Mouse (Mus musculus): ENCODE data around the gene Ano7.

Ano7 gene

GRCm38 (mm10) chr1:93373665-93374064, at the start of gene Ano7:
Gene Ano7 (plus strand): TSS chr1:93373930.
- DNase-seq (ENCODE audit: low spot score in 2 of 2) = no peak

- no peak for DNase-seq (ENCODE audit: low spot score in 2 of 2)
Measured at GRCm38 (mm10) chr1:93323973-93324372, 49.8 kb upstream of the Ano7 start.

DNA sequence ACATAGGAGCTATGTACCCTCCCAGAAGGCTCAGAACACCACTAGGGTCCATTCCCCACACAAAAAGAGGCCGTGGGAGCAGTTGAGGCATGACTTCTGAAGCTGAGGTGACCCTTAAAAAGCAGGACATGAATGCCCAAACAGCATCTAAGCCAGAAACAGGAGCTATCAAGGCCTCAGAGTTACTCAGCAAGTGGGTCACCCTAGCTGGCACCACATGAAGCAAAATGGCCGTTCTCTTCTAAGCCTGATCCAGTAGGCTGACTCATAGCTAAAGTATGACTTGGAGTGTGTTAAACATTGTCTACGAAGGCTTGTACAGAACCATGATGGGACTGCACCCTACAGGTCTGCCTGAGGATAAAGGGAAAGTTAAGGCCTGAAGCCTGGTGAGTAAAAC, 47.3 kb upstream of the Ano7 start:
- DNase-seq (ENCODE audit: low spot score in 2 of 2) = no peak

DNA sequence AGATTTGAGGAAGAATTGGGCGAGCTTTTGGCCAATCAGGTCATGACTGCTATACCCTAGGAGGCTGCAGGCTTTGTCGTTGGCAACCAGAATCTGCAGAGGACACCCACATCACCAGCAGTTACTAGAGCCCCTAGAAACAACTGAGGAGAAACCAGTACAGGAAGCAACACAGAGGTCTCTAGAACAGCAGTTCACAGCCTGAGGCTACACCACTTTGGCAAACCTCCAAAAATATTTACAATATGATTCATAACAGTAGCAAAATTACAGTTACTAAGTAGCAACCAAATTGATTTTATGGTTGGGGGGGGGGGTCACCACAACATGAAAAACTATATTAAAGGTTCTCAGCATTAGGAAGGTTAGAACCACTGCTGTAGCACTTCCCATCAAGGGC, 39.1 kb upstream of the Ano7 start:
- no peak for DNase-seq (ENCODE audit: low spot score in 2 of 2)

DNA sequence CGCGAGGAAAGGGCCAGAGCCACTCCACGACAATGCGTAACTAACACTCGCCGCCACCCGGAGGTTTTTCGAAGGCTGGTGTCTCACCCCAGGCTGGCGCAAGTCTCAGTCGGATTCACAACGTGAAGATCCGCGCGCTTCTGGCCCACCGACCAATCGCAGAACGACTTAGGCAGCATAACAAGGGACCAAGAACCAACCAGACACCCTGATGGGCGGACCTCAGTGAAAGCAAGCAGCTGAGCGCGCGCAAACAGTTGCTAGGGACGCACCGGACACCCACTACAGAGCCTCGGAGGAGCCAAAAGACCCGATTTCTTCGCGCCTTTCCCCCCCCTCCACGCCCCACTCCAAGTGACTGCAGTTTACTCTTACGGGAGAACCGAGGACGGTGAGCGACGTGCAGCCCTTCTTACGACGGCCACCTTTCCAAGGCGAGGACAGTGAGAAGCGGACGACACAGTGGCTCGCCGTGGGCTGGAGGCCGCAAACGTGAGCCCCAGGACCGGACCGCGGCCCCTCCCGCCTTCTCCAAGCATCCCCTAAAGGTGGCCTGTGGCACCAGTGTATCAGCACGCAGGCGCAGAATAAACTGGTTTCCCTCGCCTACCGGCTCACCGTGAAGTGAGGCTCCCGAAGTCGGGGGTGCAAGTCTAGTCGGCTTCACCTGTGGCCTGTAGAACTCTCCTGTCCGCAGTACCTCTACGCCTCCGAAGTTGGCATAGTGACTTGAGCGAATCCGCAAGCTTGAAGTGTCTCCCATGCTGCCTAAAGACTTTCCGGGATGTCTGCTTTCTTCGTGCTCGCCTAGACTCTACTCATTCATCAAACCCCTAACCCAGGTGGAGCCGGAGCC, 30.9 kb upstream of the Ano7 start, which contains the start of the genes Ppp1r7 and Pask:
Ppp1r7 (plus strand) TSS at position 207 of the 856 bp plus-strand sequence.
Pask (minus strand) TSS at position 835 of the 856 bp plus-strand sequence.
- peak; percentile 86 to 92 for DNase-seq (ENCODE audit: low spot score in 2 of 2)

- peak; percentile 79 to 92 for DNase-seq (ENCODE audit: low spot score in 2 of 2)
Measured at GRCm38 (mm10) chr1:93343504-93344047, 30.2 kb upstream of the Ano7 start.

GRCm38 (mm10) chr1:93347176-93347575, 26.6 kb upstream of the Ano7 start:
- no peak for DNase-seq (ENCODE audit: low spot score in 2 of 2)

- DNase-seq (ENCODE audit: low spot score in 2 of 2) = no peak
Measured at GRCm38 (mm10) chr1:93349701-93350100, 24.0 kb upstream of the Ano7 start.

DNA sequence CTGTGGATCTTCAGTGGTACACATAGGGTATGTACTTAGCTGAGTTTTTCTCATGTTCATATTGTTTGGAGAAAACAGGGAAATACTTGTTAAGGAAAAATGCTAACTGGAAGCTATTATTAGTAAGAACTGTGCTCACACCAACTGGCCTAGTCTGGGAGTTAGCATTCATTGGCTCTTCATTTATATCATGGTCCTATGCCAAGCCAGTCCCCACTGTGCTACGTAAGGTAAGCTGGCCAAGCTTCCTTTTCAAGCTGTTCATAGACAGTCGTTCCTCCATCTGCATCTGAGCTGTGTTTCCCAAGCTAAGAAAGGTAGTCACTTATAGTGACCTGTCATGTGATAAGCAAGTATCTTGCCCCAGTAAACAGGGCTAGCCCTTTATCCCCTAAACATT, 21.0 kb upstream of the Ano7 start:
- DNase-seq (ENCODE audit: low spot score in 2 of 2) = no peak

- no peak for DNase-seq (ENCODE audit: low spot score in 2 of 2)
Measured at GRCm38 (mm10) chr1:93362661-93363060, 11.1 kb upstream of the Ano7 start.

- no peak for DNase-seq (ENCODE audit: low spot score in 2 of 2)
Measured at GRCm38 (mm10) chr1:93365641-93366040, 8.1 kb upstream of the Ano7 start.

DNA sequence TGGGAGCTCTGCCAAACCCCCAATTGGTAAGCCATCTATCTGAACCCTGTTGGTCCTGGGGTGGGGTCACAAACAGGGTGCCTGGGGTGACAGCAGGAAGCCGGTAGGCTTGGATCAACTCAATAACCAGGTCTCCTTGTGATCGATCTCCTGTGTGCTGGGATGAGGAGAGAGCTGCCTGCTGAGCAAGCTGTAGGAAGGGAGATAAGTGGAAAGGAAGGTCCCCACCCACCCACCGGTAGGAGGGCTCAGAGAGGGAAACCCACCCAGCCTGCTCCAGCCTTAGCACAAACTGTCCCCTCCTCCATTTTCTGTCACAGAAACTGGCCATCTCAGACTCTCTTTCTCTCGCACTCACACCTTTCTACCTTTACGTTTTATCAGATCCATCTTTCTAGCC, 3.6 kb downstream of the Ano7 start:
- no peak for DNase-seq (ENCODE audit: low spot score in 2 of 2)

DNA sequence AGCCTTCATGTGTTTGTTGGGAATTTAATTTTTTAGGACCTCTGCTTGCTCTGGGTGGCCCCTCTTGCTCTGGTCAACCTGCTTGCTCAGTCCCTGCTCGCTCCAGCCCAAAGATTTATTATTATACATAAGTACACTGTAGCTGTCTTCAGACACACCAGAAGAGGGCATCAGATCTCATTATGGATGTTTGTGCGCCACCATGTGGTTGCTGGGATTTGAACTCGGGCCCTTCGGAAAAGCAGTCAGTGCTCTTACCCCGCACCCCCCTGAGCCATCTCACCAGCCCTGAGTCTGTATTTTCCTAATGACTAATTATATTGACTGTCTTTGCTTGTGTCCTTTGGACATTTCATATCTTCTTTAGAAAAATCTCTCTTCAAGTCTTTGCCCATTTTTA, 5.4 kb downstream of the Ano7 start:
- DNase-seq (ENCODE audit: low spot score in 2 of 2) = no peak

GRCm38 (mm10) chr1:93387198-93387597, 13.5 kb downstream of the Ano7 start:
- no peak for DNase-seq (ENCODE audit: low spot score in 2 of 2)

GRCm38 (mm10) chr1:93388906-93389305, 15.2 kb downstream of the Ano7 start:
- no peak for DNase-seq (ENCODE audit: low spot score in 2 of 2)

GRCm38 (mm10) chr1:93401191-93402052, 27.7 kb downstream of the Ano7 start:
- DNase-seq (ENCODE audit: low spot score in 2 of 2) = peak in 1 of 2 experiments; percentile 26

- no peak for DNase-seq (ENCODE audit: low spot score in 2 of 2)
Measured at GRCm38 (mm10) chr1:93403403-93403802, 29.7 kb downstream of the Ano7 start.

DNA sequence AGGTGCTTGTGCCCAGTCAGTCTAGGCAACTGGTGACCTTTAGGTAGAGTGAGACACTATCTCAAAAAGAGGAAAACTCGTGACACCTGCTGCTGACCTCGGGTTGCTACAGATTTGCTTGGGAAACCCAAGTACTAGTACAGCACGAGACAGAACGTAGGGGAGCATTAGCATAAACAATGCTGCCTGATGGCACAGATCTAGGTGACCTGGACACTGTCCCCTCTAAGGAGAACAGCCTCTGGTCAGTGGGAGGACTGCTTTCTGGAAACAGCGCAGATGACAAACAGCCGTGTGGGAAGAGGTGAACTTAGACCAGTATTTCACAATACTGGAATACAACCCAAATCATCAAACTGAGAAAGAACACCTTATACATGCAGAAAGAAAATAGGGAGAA, 58.4 kb downstream of the Ano7 start:
- no peak for DNase-seq (ENCODE audit: low spot score in 2 of 2)

DNA sequence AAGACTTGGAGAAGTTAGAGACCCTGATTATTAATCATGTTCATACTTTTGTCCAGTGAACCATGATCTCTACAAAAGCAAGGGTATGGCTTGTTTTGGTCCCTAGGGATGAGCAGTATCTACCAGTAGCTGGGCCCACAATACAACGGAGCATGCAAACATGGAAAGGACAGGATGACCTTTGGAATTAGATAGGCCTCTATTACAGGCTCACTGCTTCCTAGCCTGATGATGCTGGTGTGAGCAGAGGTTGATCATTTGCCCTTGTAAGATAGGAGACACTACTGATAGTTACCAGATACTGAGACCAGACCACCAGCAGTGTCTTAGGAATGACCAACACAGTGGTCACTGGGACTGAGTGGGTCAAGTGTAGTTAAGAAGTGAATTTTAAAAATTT, 65.6 kb downstream of the Ano7 start:
- no peak for DNase-seq (ENCODE audit: low spot score in 2 of 2)

- peak; percentile 69 to 76 for DNase-seq (ENCODE audit: low spot score in 2 of 2)
Measured at GRCm38 (mm10) chr1:93444405-93445110, 70.8 kb downstream of the Ano7 start.

DNA sequence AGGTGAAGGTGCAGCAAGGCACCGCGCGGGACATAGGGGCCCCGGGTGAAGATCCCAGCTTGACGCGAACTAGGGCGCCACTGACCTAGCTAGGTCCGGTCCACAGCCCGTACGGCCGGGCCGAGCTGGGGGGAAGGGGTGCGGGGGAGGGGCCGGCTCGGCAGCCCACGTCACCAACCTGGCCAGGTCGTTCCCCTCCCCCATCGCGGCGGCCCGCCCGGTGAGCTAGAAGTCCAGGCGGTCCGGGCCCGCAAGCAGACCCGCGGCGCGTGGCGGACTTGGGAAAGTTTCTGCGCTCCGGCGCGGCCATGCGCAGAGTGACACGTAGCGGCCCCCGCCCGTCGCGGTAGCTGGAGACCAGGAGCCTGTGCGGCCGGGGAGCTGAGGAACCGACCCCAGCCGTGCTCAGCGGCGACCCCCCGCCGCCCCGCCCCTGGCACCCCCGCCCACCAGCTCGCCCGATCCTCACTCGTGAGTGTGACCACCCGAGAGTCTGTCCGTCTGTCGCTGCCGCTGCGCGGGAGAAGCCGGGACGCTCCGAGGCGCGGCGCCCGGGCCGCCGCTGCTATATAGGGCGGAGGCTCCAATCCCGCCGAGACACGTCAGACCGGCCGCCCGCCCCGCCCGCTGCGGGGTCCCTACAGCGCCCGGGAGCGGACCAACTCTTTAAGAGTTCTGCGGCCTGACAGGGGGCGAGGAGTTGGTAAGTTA, 71.5 kb downstream of the Ano7 start:
- DNase-seq (ENCODE audit: low spot score in 2 of 2) = peak; percentile 71 to 75

Measured in urinary bladder, adult 18-20 months (tissue).